Mouse (Mus musculus) cerebellum, adult 2 months (tissue): ENCODE measurements around the gene 6430531B16Rik.

Experiments used
- CTCF ChIP-seq: fragments of 200-500 bp; IDR thresholded peaks from 2 replicates; pipeline ENCODE4 v1.5.1; 2011; ENCODE audit warnings: low read depth, mild to moderate bottlenecking, control low read depth, low read length, moderate library complexity, borderline replicate concordance; ENCODE audit not compliant: insufficient read depth
- POLR2A ChIP-seq: fragments of 200-500 bp; IDR thresholded peaks from 2 replicates; pipeline ENCODE4 v1.6.1; 2011; ENCODE audit warnings: low read length, control low read depth, borderline replicate concordance; ENCODE audit not compliant: insufficient read depth

- no peak for TF ChIP-seq POLR2A
- no peak for TF ChIP-seq CTCF
Measured at GRCm38 (mm10) chr7:139980778-139981177, 2.2 kb upstream of the 6430531B16Rik start.
